Mouse (Mus musculus) thymus, adult 2 months (tissue): ENCODE data around the gene Brsk1.

Source experiments
- CTCF ChIP-seq: fragments of 200-500 bp; IDR thresholded peaks from 2 replicates; pipeline ENCODE4 v1.5.1; 2012; ENCODE audit warnings: mild to moderate bottlenecking, control low read depth, low read length, moderate library complexity, borderline replicate concordance; ENCODE audit not compliant: control insufficient read depth, poor library complexity, insufficient read depth; ENCODE audit errors: extremely low read depth
- POLR2A ChIP-seq: fragments of 200-500 bp; IDR thresholded peaks from 2 replicates; pipeline ENCODE4 v1.6.1; 2012; ENCODE audit warnings: mild to moderate bottlenecking, low read length, control low read depth, moderate library complexity; ENCODE audit not compliant: control insufficient read depth, poor library complexity, insufficient read depth; ENCODE audit errors: extremely low read depth

GRCm38 (mm10) chr7:4651581-4651980, 38.8 kb upstream of the Brsk1 start:
- no peak for TF ChIP-seq CTCF
- TF ChIP-seq POLR2A, result no peak
